Mouse (Mus musculus) forebrain, embryonic 14.5 days (tissue): ENCODE results near the gene Nelfb. TPM values are rescaled to one million over a fixed set of nuclear protein-coding genes. Genes with fewer than 3 reads are reported as not detected.

Experiments
- ATAC-seq: fragments of 200-750 bp; cut with Nextera tagmentation; 2 replicates; pipeline ENCODE4 v1.8.0; 2017; ENCODE audit warnings: mild to moderate bottlenecking, moderate library complexity
- DNase-seq: peaks from one replicate; pipeline ENCODE4 v3.0.0-alpha.2; 2015; ENCODE audit warnings: low spot score
- H3K27ac ChIP-seq: fragments of 300-500 bp; sonication (generic); 2 replicates; pipeline ENCODE4 v1.5.1; 2014; ENCODE audit warnings: low read depth, mild to moderate bottlenecking, control low read depth, low read length, moderate library complexity
- H3K27me3 ChIP-seq: fragments of 300-500 bp; sonication (generic); replicated peaks from 2 replicates; pipeline ENCODE4 v1.6.1; 2014; ENCODE audit warnings: low read length, control low read depth, mixed read lengths; ENCODE audit not compliant: control insufficient read depth, insufficient read depth
- H3K36me3 ChIP-seq: fragments of 300-500 bp; sonication (generic); 2 replicates; pipeline ENCODE4 v1.6.1; 2014; ENCODE audit warnings: low read length, control low read depth; ENCODE audit not compliant: control insufficient read depth, insufficient read depth
- H3K4me1 ChIP-seq: fragments of 300-500 bp; sonication (generic); 2 replicates; pipeline ENCODE4 v1.6.1; 2014; ENCODE audit warnings: antibody characterized with exemption, low read length, control low read depth; ENCODE audit not compliant: control insufficient read depth, insufficient read depth
- H3K4me2 ChIP-seq: fragments of 300-500 bp; sonication (generic); 2 replicates; pipeline ENCODE4 v1.6.1; 2014; ENCODE audit warnings: mild to moderate bottlenecking, control low read depth, low read length
- H3K4me3 ChIP-seq: fragments of 300-500 bp; sonication (generic); 2 replicates; pipeline ENCODE4 v1.5.1; 2014; ENCODE audit warnings: low read depth, low read length, control low read depth
- H3K9ac ChIP-seq: fragments of 300-500 bp; sonication (generic); 2 replicates; pipeline ENCODE4 v1.6.1; 2014; ENCODE audit warnings: mild to moderate bottlenecking, low read length, control low read depth, moderate library complexity
- H3K9me3 ChIP-seq: fragments of 300-500 bp; sonication (generic); replicated peaks from 2 replicates; pipeline ENCODE4 v1.6.1; 2016; ENCODE audit warnings: low read length, control low read depth, mixed read lengths; ENCODE audit not compliant: control insufficient read depth
- WGBS: fragments of 180-500 bp; shearing (Covaris S2); extraction: QIAGEN DNeasy Blood & Tissue Kit; methylation state at CpG from one replicate; pipeline ENCODE4 v1.1.7; 2014; 5-methylcytosine and 5-hydroxymethylcytosine counted together
- polyA plus RNA-seq: library from polyadenylated mRNA; unstranded; fragments of >200 nt; fragmentation: Nextera tagmentation; extraction: Ambion mirVana; gene quantifications from 2 replicates; pipeline ENCODE4 v1.2.1, GENCODE M21; 2014

The Nelfb gene
- polyA plus RNA-seq, 1 experiment from 2014 or later = 68.8 TPM

GRCm38 (mm10) chr2:25214444-25214843 is 3.2 kb upstream of the Nelfb start, which contains the start of gene Stpg3:
Gene Stpg3 (minus strand): TSS chr2:25214637.
- Histone ChIP-seq H3K36me3 (no peaks in the 10 kb centered on the region), H3K4me2 (no peak within 1 kb of the TSS), H3K4me1 (peaks cover 11% of the 10 kb centered on the region), H3K27ac (no peak within 1 kb of the TSS), H3K9me3 (no peaks in the 10 kb centered on the region), H3K27me3 (no peaks in the 10 kb centered on the region), H3K9ac (no peak within 1 kb of the TSS), H3K4me3 (no peak within 1 kb of the TSS)
- DNase-seq (no peak), ATAC-seq (no peak)
- 79% methylated on average over 3 of the region's 3 CpGs for WGBS

GRCm38 (mm10) chr2:25213266-25213865 is 2.1 kb upstream of the Nelfb start:
- Histone ChIP-seq H3K4me2 (no peak overlapping the region), H3K9ac (no peak overlapping the region), H3K4me1 (peaks cover 15% of the 10 kb centered on the region), H3K4me3 (no peak overlapping the region), H3K36me3 (peaks cover 7% of the 10 kb centered on the region; the same call in 1 of the 2 replicates), H3K27me3 (no peaks in the 10 kb centered on the region), H3K27ac (no peak overlapping the region), H3K9me3 (no peaks in the 10 kb centered on the region)
- WGBS = 78% methylated on average over 23 of the region's 23 CpGs
- ATAC-seq (no peak), DNase-seq (no peak)

- H3K9ac ChIP-seq = peak overlapping the region; percentile 91
- peak; percentile 57 for ATAC-seq
- H3K4me2 ChIP-seq = peak overlapping the region; percentile 93
- 0% methylated on average over 24 of the region's 24 CpGs for WGBS
- H3K9me3 ChIP-seq = no peaks in the 10 kb centered on the region
- H3K36me3 ChIP-seq = peaks cover 24% of the 10 kb centered on the region
- H3K27me3 ChIP-seq = no peaks in the 10 kb centered on the region
- no peak for DNase-seq
- H3K4me1 ChIP-seq = peaks cover 15% of the 10 kb centered on the region
- H3K27ac ChIP-seq = peak overlapping the region; percentile 81
- peak overlapping the region; percentile 89 for H3K4me3 ChIP-seq
These were observed 603 bp downstream of the Nelfb start for GRCm38 (mm10) chr2:25210686-25211085.

- no peaks in the 10 kb centered on the region for H3K9me3 ChIP-seq
- H3K4me1 ChIP-seq = peaks cover 15% of the 10 kb centered on the region
- H3K27me3 ChIP-seq = no peaks in the 10 kb centered on the region
- H3K27ac ChIP-seq = no peak overlapping the region
- H3K4me3 ChIP-seq = no peak overlapping the region
- H3K9ac ChIP-seq = no peak overlapping the region
- WGBS = 92% methylated on average over 1 of the region's 1 CpGs
- ATAC-seq = no peak
- no peak for DNase-seq
- H3K36me3 ChIP-seq = peaks cover 55% of the 10 kb centered on the region
- H3K4me2 ChIP-seq = no peak overlapping the region
These were observed 3.7 kb downstream of the Nelfb start for GRCm38 (mm10) chr2:25207593-25207992.

- Histone ChIP-seq H3K36me3 (peaks cover 88% of the 10 kb centered on the region), H3K4me2 (no peak overlapping the region), H3K27ac (no peak overlapping the region), H3K4me1 (no peaks in the 10 kb centered on the region), H3K4me3 (no peak overlapping the region), H3K9ac (no peak overlapping the region), H3K27me3 (no peaks in the 10 kb centered on the region), H3K9me3 (no peaks in the 10 kb centered on the region)
- DNase-seq = no peak
- ATAC-seq = peak; percentile 26; the same call in 1 of the 2 replicates
- WGBS = 58% methylated on average over 4 of the region's 4 CpGs
These were observed 7.6 kb downstream of the Nelfb start for GRCm38 (mm10) chr2:25203631-25204214.

GRCm38 (mm10) chr2:25200631-25201030 is 10.7 kb downstream of the Nelfb start:
- ATAC-seq = no peak
- Histone ChIP-seq H3K27ac (no peak overlapping the region), H3K36me3 (peaks cover 76% of the 10 kb centered on the region), H3K9ac (no peak overlapping the region), H3K27me3 (peaks cover 15% of the 10 kb centered on the region), H3K4me2 (no peak overlapping the region), H3K4me1 (no peaks in the 10 kb centered on the region), H3K9me3 (no peaks in the 10 kb centered on the region), H3K4me3 (no peak overlapping the region)
- WGBS = 90% methylated on average over 2 of the region's 2 CpGs
- DNase-seq = no peak

- no peak overlapping the region for H3K9ac ChIP-seq
- no peak overlapping the region for H3K27ac ChIP-seq
- DNase-seq = no peak
- H3K9me3 ChIP-seq = no peaks in the 10 kb centered on the region
- H3K4me3 ChIP-seq = no peak overlapping the region
- no peak overlapping the region for H3K4me2 ChIP-seq
- H3K27me3 ChIP-seq = peaks cover 26% of the 10 kb centered on the region
- peaks cover 49% of the 10 kb centered on the region for H3K36me3 ChIP-seq
- no peak for ATAC-seq
- no peaks in the 10 kb centered on the region for H3K4me1 ChIP-seq
These were observed 13.3 kb downstream of the Nelfb start for GRCm38 (mm10) chr2:25197946-25198345.

- no peak overlapping the region for H3K9ac ChIP-seq
- H3K4me2 ChIP-seq = no peak overlapping the region
- peaks cover 26% of the 10 kb centered on the region for H3K27me3 ChIP-seq
- no peaks in the 10 kb centered on the region for H3K9me3 ChIP-seq
- no peak for ATAC-seq
- peaks cover 42% of the 10 kb centered on the region for H3K36me3 ChIP-seq
- DNase-seq = no peak
- no peak overlapping the region for H3K4me3 ChIP-seq
- H3K27ac ChIP-seq = no peak overlapping the region
- H3K4me1 ChIP-seq = no peaks in the 10 kb centered on the region
- WGBS = 30% methylated on average over 2 of the region's 2 CpGs
These were observed 14.1 kb downstream of the Nelfb start for GRCm38 (mm10) chr2:25197191-25197590.

- H3K9me3 ChIP-seq = no peaks in the 10 kb centered on the region
- peaks cover 26% of the 10 kb centered on the region for H3K27me3 ChIP-seq
- H3K4me3 ChIP-seq = no peak within 1 kb of the TSS
- ATAC-seq = no peak
- no peaks in the 10 kb centered on the region for H3K4me1 ChIP-seq
- DNase-seq = no peak
- peaks cover 33% of the 10 kb centered on the region for H3K36me3 ChIP-seq
- no peak within 1 kb of the TSS for H3K27ac ChIP-seq
- H3K9ac ChIP-seq = no peak within 1 kb of the TSS
- 11% methylated on average over 8 of the region's 8 CpGs for WGBS
- H3K4me2 ChIP-seq = no peak within 1 kb of the TSS
These were observed 14.9 kb downstream of the Nelfb start, which contains the start of gene Tor4a for GRCm38 (mm10) chr2:25196172-25196954. Gene Tor4a (minus strand): TSS chr2:25196886.
